ENCODE assay signal across 23 mouse cellular contexts in genomic region chr15:12025341-12025740, GRCm38 (mm10).
"Had no signal": no experiment of that assay in that cellular context is flagged by ENCODE, and none has a peak within 500 bp of the region (broad histone marks: within the 10 kb centered on the region; RNA-seq: fewer than 3 reads in every experiment).

No protein-coding gene starts in this region.

- H3K27ac ChIP-seq: kidney, embryonic 15.5 days; limb, embryonic 10.5 days; limb, embryonic 13.5 days; liver, embryonic 12.5 days; liver, embryonic 15.5 days; lung, embryonic 15.5 days; midbrain, embryonic 10.5 days; midbrain, embryonic 13.5 days; neural tube, embryonic 13.5 days; stomach, postnatal 0 days had no signal

- H3K9ac ChIP-seq: kidney, embryonic 15.5 days; limb, embryonic 13.5 days; liver, embryonic 12.5 days; liver, embryonic 15.5 days; lung, embryonic 15.5 days; midbrain, embryonic 13.5 days; neural tube, embryonic 13.5 days had no signal

- H3K27me3 ChIP-seq: kidney, embryonic 15.5 days; limb, embryonic 13.5 days; liver, embryonic 15.5 days; lung, embryonic 15.5 days; midbrain, embryonic 13.5 days; neural tube, embryonic 13.5 days had no signal

- H3K4me3 ChIP-seq: kidney, embryonic 15.5 days; limb, embryonic 10.5 days; limb, embryonic 13.5 days; liver, embryonic 12.5 days; liver, embryonic 15.5 days; lung, embryonic 15.5 days; megakaryocyte, embryonic 14.5 days; midbrain, embryonic 10.5 days; midbrain, embryonic 13.5 days; myocyte; neural tube, embryonic 13.5 days had no signal

- H3K36me3 ChIP-seq: kidney, embryonic 15.5 days; limb, embryonic 10.5 days; limb, embryonic 13.5 days; liver, embryonic 12.5 days; liver, embryonic 15.5 days; lung, embryonic 15.5 days; midbrain, embryonic 10.5 days; midbrain, embryonic 13.5 days; neural tube, embryonic 13.5 days had no signal

- DNase-seq: kidney, postnatal 10 days; kidney, postnatal 36 days; layer of hippocampus, postnatal 36 days; liver; lung, adult 18-20 months; lung, postnatal 10 days; lung, postnatal 36 days; thymus, adult 2 months; thymus, postnatal 14 days; thymus, postnatal 4 days had no signal

- H3K9me3 ChIP-seq: kidney, embryonic 15.5 days; limb, embryonic 10.5 days; limb, embryonic 13.5 days; liver, embryonic 12.5 days; liver, embryonic 15.5 days; lung, embryonic 15.5 days; megakaryocyte, embryonic 14.5 days; midbrain, embryonic 10.5 days; midbrain, embryonic 13.5 days; neural tube, embryonic 13.5 days had no signal

- ATAC-seq: liver, embryonic 12.5 days; midbrain, embryonic 13.5 days; midbrain, embryonic 16.5 days had no signal

- H3K4me1 ChIP-seq: kidney, embryonic 15.5 days; limb, embryonic 10.5 days; liver, embryonic 12.5 days; liver, embryonic 15.5 days; midbrain, embryonic 10.5 days; midbrain, embryonic 13.5 days had no signal

- H3K4me2 ChIP-seq: kidney, embryonic 15.5 days; liver, embryonic 12.5 days; liver, embryonic 15.5 days; midbrain, embryonic 13.5 days had no signal
